ENCODE assay signal across 9 mouse cellular contexts in genomic region chr4:150581931-150582723, GRCm38 (mm10).
DNase-seq lines count a peak whose midpoint lies in the region; ATAC-seq and TF ChIP-seq lines count a peak whose summit lies in the region.
"Had no signal": no experiment of that assay in that cellular context is flagged by ENCODE, and none has a peak within 500 bp of the region (broad histone marks: within the 10 kb centered on the region; RNA-seq: fewer than 3 reads in every experiment).

No protein-coding gene starts in this region.

- H3K4me1 ChIP-seq in kidney, adult 2 months (ENCODE audit: control insufficient read depth, insufficient read depth, low read length) = peaks cover 49% of the 10 kb centered on the region
- H3K4me1 ChIP-seq in kidney, postnatal 0 days (replicated peaks; ENCODE audit: insufficient read depth, low read length) = peaks cover 51% of the 10 kb centered on the region

- H3K36me3 ChIP-seq in kidney, adult 2 months (ENCODE audit: control insufficient read depth, insufficient read depth, low read length) = no peaks in the 10 kb centered on the region
- H3K36me3 ChIP-seq in C2C12 (ENCODE audit: control insufficient read depth, insufficient read depth) = peaks cover 15% of the 10 kb centered on the region
- no peaks in the 10 kb centered on the region for H3K36me3 ChIP-seq in kidney, postnatal 0 days (ENCODE audit: insufficient read depth, low read length)
- H3K36me3 ChIP-seq: neural tube, embryonic 12.5 days had no signal

- ATAC-seq in kidney, postnatal 0 days (replicated peaks; ENCODE audit: low FRiP score, low read depth) = no peak
- no peak for ATAC-seq in megakaryocyte progenitor cell, adult 5-6 weeks (replicated peaks; ENCODE audit: poor library complexity)

- H3ac ChIP-seq in C2C12 (ENCODE audit: control insufficient read depth, insufficient read length, low read depth) = peak overlapping the region; percentile 35

- no peak for TF ChIP-seq POLR2A in kidney, adult 2 months (IDR thresholded peaks at IDR 0.05; ENCODE audit: low read depth, low read length)

- H3K27me3 ChIP-seq in kidney, adult 2 months (replicated peaks; ENCODE audit: control insufficient read depth, insufficient read depth, low read length) = no peaks in the 10 kb centered on the region
- H3K27me3 ChIP-seq in C2C12 (ENCODE audit: control insufficient read depth, insufficient read depth, insufficient read length) = no peaks in the 10 kb centered on the region
- no peaks in the 10 kb centered on the region for H3K27me3 ChIP-seq in kidney, postnatal 0 days (ENCODE audit: insufficient read depth, low read length)
- H3K27me3 ChIP-seq: neural tube, embryonic 12.5 days had no signal

- peaks cover 68% of the 10 kb centered on the region for H3K79me3 ChIP-seq in C2C12 (ENCODE audit: low read depth)

- peak; percentile 84 for DNase-seq in kidney, adult 2 months
- no peak for DNase-seq in kidney, adult 18-20 months
- DNase-seq in ZHBTc4 (ENCODE audit: low read depth, low spot score) = peak; percentile 26
- DNase-seq in kidney, postnatal 0 days (ENCODE audit: low spot score) = no peak
- no peak for DNase-seq in urinary bladder, postnatal 14 days (ENCODE audit: low spot score)
- no peak for DNase-seq in thymus, postnatal 10 days (ENCODE audit: low spot score in 2 of 2)

- WGBS in kidney, adult 2 months = 28% methylated on average over 10 of the region's 10 CpGs
- WGBS in kidney, postnatal 0 days = 46% methylated on average over 10 of the region's 10 CpGs

- no peak overlapping the region for H3K4me3 ChIP-seq in kidney, adult 2 months (ENCODE audit: insufficient read depth, low read depth, low read length)
- H3K4me3 ChIP-seq in C2C12 (ENCODE audit: insufficient read depth, poor library complexity, severe bottlenecking) = no peak overlapping the region
- no peak overlapping the region for H3K4me3 ChIP-seq in kidney, postnatal 0 days (replicated peaks; ENCODE audit: low read depth, low read length)
- H3K4me3 ChIP-seq: neural tube, embryonic 12.5 days had no signal

- TF ChIP-seq CTCF in kidney, adult 2 months (conservative IDR thresholded peaks at IDR 0.05; ENCODE audit: insufficient read depth, insufficient read length, low read depth, low read length) = no peak
- no peak for TF ChIP-seq CTCF in C2C12 (IDR thresholded peaks at IDR 0.05; ENCODE audit: control insufficient read depth, insufficient read depth, insufficient read length)
- TF ChIP-seq CTCF in kidney, postnatal 0 days (IDR thresholded peaks at IDR 0.05; ENCODE audit: low read depth) = no peak

- no peak overlapping the region for H3K9ac ChIP-seq in kidney, postnatal 0 days (ENCODE audit: low read depth, low read length)
- H3K9ac ChIP-seq: neural tube, embryonic 12.5 days had no signal

- H3K27ac ChIP-seq in kidney, adult 2 months (ENCODE audit: insufficient read depth, low read depth, low read length) = peak overlapping the region; percentile 95
- peak overlapping the region; percentile 90 for H3K27ac ChIP-seq in kidney, postnatal 0 days
- H3K27ac ChIP-seq: neural tube, embryonic 12.5 days had no signal

- peaks cover 100% of the 10 kb centered on the region for H3K79me2 ChIP-seq in C2C12 (ENCODE audit: control insufficient read depth, insufficient read depth)

- H3K9me3 ChIP-seq in kidney, postnatal 0 days (replicated peaks; ENCODE audit: low read length) = no peaks in the 10 kb centered on the region
- H3K9me3 ChIP-seq: neural tube, embryonic 12.5 days had no signal

- 0 out of 2 replicates have a peak overlapping the region, but pooled peaks have one; percentile 2 for H3K4me2 ChIP-seq in kidney, postnatal 0 days (ENCODE audit: low read length)
- H3K4me2 ChIP-seq: neural tube, embryonic 12.5 days had no signal

TF ChIP-seq in C2C12, 6 proteins besides CTCF, POLR2A, EP300 and RAD21:
- TF ChIP-seq MAX (IDR thresholded peaks at IDR 0.05) (no peak), USF1 (IDR thresholded peaks at IDR 0.05; ENCODE audit: low read depth) (peak; percentile 82), MYOD1 (IDR thresholded peaks at IDR 0.05; ENCODE audit: control insufficient read depth, insufficient read length, low read depth) (no peak)

Comparison
In these comparisons a context has a peak if more than half of its experiments do, and no peak if none do; other contexts are left out.
1. DNase-seq: peak in kidney, adult 2 months (single experiment) and ZHBTc4 (single experiment); none in kidney, adult 18-20 months (single experiment), kidney, postnatal 0 days (single experiment), urinary bladder, postnatal 14 days (single experiment) and thymus, postnatal 10 days (0 of 2).